Mouse (Mus musculus): ENCODE measurements around the gene Vmn1r224.
A peak's percentile ranks its signal among the peaks of the same experiment; 100 is the strongest.

The Vmn1r224 gene

GRCm38 (mm10) chr17:20413846-20414245 is at the start of gene Vmn1r224:
Gene Vmn1r224 (plus strand): TSS chr17:20414146.
- DNase-seq (ENCODE audit: low read depth): no peak

- peak; percentile 3 for DNase-seq (ENCODE audit: low read depth)
Measured at GRCm38 (mm10) chr17:20399105-20399504, 14.8 kb upstream of the Vmn1r224 start.

- DNase-seq (ENCODE audit: low read depth): no peak
Measured at GRCm38 (mm10) chr17:20439263-20439662, 25.3 kb downstream of the Vmn1r224 start.

GRCm38 (mm10) chr17:20473311-20473710 is 59.4 kb downstream of the Vmn1r224 start:
- no peak for DNase-seq (ENCODE audit: low read depth)

Data from NIH3T3 (cell line).